Mouse (Mus musculus) embryonic facial prominence, embryonic 12.5 days (tissue): Measurements from ENCODE around the gene Pnpla1. TPM values are rescaled to one million over a fixed set of nuclear protein-coding genes. Genes with fewer than 3 reads are reported as not detected.

ENCODE experiments used
- ATAC-seq: fragments of 200-750 bp; cut with Nextera tagmentation; 2 replicates; pipeline ENCODE4 v1.8.0; 2017; ENCODE audit not compliant: insufficient number of reproducible peaks, insufficient read depth, low FRiP score, low TSS enrichment
- H3K27ac ChIP-seq: fragments of 300-500 bp; sonication (generic); 2 replicates; pipeline ENCODE4 v1.5.1; 2016; ENCODE audit warnings: mild to moderate bottlenecking
- H3K27me3 ChIP-seq: fragments of 300-500 bp; sonication (generic); 2 replicates; pipeline ENCODE4 v1.6.1; 2016; ENCODE audit warnings: mild to moderate bottlenecking, moderate library complexity
- H3K36me3 ChIP-seq: fragments of 300-500 bp; sonication (generic); 2 replicates; pipeline ENCODE4 v1.6.1; 2016; ENCODE audit warnings: mild to moderate bottlenecking
- H3K4me1 ChIP-seq: fragments of 300-500 bp; sonication (generic); 2 replicates; pipeline ENCODE4 v1.6.1; 2016
- H3K4me2 ChIP-seq: fragments of 300-500 bp; sonication (generic); replicated peaks from 2 replicates; pipeline ENCODE4 v1.6.1; 2016; ENCODE audit warnings: mild to moderate bottlenecking, moderate library complexity
- H3K4me3 ChIP-seq: fragments of 300-500 bp; sonication (generic); 2 replicates; pipeline ENCODE4 v1.5.1; 2016; ENCODE audit warnings: mild to moderate bottlenecking
- H3K9ac ChIP-seq: fragments of 300-500 bp; sonication (generic); 2 replicates; pipeline ENCODE4 v1.6.1; 2016; ENCODE audit warnings: mild to moderate bottlenecking, moderate library complexity
- H3K9me3 ChIP-seq: fragments of 300-500 bp; sonication (generic); 2 replicates; pipeline ENCODE4 v1.6.1; 2016; ENCODE audit warnings: mild to moderate bottlenecking, moderate library complexity
- WGBS: fragments of 180-500 bp; shearing (Covaris S2); methylation state at CpG from one replicate; pipeline ENCODE4 v1.1.7; 2016; 5-methylcytosine and 5-hydroxymethylcytosine counted together
- polyA plus RNA-seq: library from polyadenylated mRNA; unstranded; fragments of >200 nt; fragmentation: Nextera tagmentation; extraction: Ambion mirVana; gene quantifications from 2 replicates; pipeline ENCODE4 v1.2.1, GENCODE M21; 2016

Gene Pnpla1
- polyA plus RNA-seq, 1 experiment from 2014 or later = 0.06 TPM

DNA sequence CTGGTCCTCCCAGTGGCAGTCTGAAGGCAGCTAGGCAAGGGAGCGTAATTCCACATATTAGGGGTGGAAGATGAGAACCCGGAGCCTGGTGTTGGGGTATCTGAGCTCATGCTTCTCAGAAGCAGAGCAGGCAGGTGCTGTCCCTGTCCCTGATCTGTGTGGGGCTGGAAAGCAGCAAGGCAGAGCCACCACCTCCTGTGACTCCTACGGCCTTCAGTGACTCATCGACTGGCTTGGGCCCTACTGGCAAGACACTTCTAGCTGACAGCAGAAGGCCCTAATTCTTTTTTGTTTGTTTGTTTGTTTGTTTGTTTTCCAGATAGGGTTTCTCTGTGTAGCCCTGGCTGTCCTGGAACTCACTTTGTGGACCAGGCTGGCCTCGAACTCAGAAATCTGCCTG is 7.7 kb upstream of the Pnpla1 start:
- no peaks in the 10 kb centered on the region for H3K4me1 ChIP-seq
- no peak overlapping the region for H3K4me2 ChIP-seq
- WGBS = 97% methylated on average over 5 of the region's 5 CpGs
- no peaks in the 10 kb centered on the region for H3K9me3 ChIP-seq
- no peaks in the 10 kb centered on the region for H3K27me3 ChIP-seq
- no peak overlapping the region for H3K4me3 ChIP-seq
- no peaks in the 10 kb centered on the region for H3K36me3 ChIP-seq
- H3K9ac ChIP-seq = no peak overlapping the region
- H3K27ac ChIP-seq = no peak overlapping the region
- ATAC-seq = no peak

DNA sequence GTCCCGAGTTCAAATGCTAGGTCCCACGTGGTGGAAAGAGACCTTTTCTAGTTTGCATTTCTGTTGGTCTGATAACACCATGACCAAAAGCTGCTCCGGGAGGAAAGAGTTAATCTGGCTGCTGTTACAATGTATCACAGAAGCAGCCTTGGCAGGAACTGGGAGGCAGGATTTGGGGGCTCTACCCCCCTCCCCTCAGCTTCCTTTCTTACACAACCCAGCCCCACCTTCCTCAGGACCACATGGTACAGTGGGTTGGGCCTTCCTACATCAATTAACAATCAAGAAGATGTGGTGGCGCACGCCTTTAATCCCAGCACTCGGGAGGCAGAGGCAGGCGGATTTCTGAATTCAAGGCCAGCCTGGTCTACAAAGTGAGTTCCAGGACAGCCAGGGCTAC is 3.8 kb upstream of the Pnpla1 start:
- WGBS = 79% methylated on average over 7 of the region's 7 CpGs
- no peak overlapping the region for H3K27ac ChIP-seq
- H3K9ac ChIP-seq = no peak overlapping the region
- H3K9me3 ChIP-seq = peaks cover 11% of the 10 kb centered on the region
- no peak overlapping the region for H3K4me3 ChIP-seq
- no peaks in the 10 kb centered on the region for H3K36me3 ChIP-seq
- no peaks in the 10 kb centered on the region for H3K4me1 ChIP-seq
- H3K4me2 ChIP-seq = no peak overlapping the region
- no peak for ATAC-seq
- no peaks in the 10 kb centered on the region for H3K27me3 ChIP-seq

- H3K36me3 ChIP-seq = no peaks in the 10 kb centered on the region
- no peak overlapping the region for H3K9ac ChIP-seq
- 78% methylated on average over 9 of the region's 9 CpGs for WGBS
- H3K4me2 ChIP-seq = no peak overlapping the region
- no peaks in the 10 kb centered on the region for H3K27me3 ChIP-seq
- ATAC-seq = no peak
- H3K4me1 ChIP-seq = no peaks in the 10 kb centered on the region
- no peak overlapping the region for H3K4me3 ChIP-seq
- H3K9me3 ChIP-seq = peaks cover 11% of the 10 kb centered on the region
- no peak overlapping the region for H3K27ac ChIP-seq
These were observed 2.9 kb upstream of the Pnpla1 start for GRCm38 (mm10) chr17:28855166-28855885.

DNA sequence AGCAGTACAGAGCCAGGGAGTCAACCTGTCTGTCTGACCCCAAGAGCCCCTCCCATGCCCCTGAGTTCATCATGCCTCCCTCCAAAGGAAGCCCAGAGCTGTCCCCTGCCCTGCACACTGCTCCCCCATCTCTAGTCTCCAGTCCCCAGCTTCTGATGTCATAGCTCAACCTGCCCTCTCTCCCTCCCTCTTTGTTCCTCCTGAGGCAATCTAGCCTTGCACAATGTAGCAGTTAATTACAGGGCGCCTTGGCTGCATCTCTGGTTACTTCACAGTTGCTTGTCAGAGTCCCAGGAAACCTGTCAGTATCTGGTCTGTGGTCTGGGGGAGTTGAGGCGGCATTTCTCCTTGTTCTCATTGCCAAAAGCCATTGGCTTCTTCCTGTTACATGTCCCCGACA is 2.2 kb upstream of the Pnpla1 start:
- Histone ChIP-seq H3K27me3 (no peaks in the 10 kb centered on the region), H3K9ac (no peak overlapping the region), H3K36me3 (no peaks in the 10 kb centered on the region), H3K4me1 (no peaks in the 10 kb centered on the region), H3K27ac (no peak overlapping the region), H3K4me2 (no peak overlapping the region), H3K9me3 (peaks cover 11% of the 10 kb centered on the region), H3K4me3 (no peak overlapping the region)
- ATAC-seq = no peak
- 44% methylated on average over 3 of the region's 3 CpGs for WGBS

DNA sequence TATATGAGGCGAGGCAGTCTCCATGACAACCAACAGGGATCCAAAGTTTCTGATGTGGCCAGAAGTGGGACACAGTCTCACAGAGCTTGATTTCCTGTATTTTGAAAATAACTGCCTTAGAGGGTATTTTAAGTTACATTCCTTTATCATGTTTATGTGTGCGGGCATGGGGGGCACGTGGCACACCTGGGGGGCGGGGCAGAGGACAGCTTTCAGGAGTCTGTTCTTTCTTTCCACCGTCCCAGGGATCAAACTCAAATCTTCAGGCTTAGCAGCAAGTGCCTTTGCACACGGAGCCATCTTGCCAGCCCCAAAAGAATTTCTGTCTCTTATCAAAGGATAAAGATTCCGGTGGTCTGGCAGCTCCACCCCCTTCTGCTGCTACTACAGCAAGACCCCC is 5.7 kb downstream of the Pnpla1 start:
- Histone ChIP-seq H3K9me3 (no peaks in the 10 kb centered on the region), H3K4me3 (no peak overlapping the region), H3K27me3 (no peaks in the 10 kb centered on the region), H3K4me1 (no peaks in the 10 kb centered on the region), H3K9ac (no peak overlapping the region), H3K36me3 (no peaks in the 10 kb centered on the region), H3K27ac (no peak overlapping the region), H3K4me2 (no peak overlapping the region)
- no peak for ATAC-seq
- WGBS = 72% methylated on average over 7 of the region's 7 CpGs

DNA sequence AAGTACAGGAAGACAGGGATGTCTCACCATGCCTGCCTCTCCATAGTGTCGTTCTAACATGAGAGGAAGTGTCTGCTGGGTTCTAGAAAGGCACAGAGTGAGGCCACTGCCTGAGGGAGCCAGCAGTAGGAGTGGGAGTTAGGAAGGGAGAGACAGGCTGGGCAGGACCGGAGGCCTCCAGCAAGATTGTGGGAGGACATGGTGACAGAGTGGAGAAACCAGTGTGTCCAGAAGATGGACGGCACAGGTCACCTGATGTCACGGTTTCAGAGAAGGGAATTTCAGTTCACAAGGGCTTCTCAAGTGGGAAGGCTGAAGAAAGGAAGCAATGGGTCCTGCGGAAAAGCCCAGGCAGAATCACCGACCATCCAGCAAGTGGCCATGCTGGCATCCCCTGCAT is 6.3 kb downstream of the Pnpla1 start:
- Histone ChIP-seq H3K36me3 (no peaks in the 10 kb centered on the region), H3K9ac (no peak overlapping the region), H3K9me3 (no peaks in the 10 kb centered on the region), H3K4me3 (no peak overlapping the region), H3K4me2 (no peak overlapping the region), H3K27ac (no peak overlapping the region), H3K27me3 (no peaks in the 10 kb centered on the region), H3K4me1 (no peaks in the 10 kb centered on the region)
- 67% methylated on average over 6 of the region's 6 CpGs for WGBS
- no peak for ATAC-seq

DNA sequence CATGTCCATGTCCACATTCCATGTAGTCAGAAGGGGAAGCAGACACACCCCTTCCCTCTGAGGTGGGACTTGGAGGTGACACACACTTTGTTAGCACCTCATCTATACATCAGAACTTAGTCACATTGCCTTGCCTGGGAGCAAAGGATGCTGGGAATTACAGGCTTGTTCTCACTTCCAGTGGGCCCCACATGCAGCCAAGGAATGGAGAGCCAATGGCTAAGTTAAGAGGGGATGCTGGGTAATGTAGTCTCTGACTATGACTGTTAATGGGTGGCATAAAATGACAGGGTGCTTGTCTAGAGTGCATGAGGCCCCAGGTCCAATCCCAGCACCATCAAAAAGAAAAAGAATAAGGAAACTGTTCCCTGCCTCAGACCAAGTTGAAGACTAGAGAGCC is 8.7 kb downstream of the Pnpla1 start:
- H3K9ac ChIP-seq = no peak overlapping the region
- no peaks in the 10 kb centered on the region for H3K36me3 ChIP-seq
- no peak overlapping the region for H3K4me2 ChIP-seq
- no peak for ATAC-seq
- H3K4me1 ChIP-seq = no peaks in the 10 kb centered on the region
- H3K27ac ChIP-seq = no peak overlapping the region
- no peaks in the 10 kb centered on the region for H3K9me3 ChIP-seq
- H3K4me3 ChIP-seq = no peak overlapping the region
- H3K27me3 ChIP-seq = no peaks in the 10 kb centered on the region

DNA sequence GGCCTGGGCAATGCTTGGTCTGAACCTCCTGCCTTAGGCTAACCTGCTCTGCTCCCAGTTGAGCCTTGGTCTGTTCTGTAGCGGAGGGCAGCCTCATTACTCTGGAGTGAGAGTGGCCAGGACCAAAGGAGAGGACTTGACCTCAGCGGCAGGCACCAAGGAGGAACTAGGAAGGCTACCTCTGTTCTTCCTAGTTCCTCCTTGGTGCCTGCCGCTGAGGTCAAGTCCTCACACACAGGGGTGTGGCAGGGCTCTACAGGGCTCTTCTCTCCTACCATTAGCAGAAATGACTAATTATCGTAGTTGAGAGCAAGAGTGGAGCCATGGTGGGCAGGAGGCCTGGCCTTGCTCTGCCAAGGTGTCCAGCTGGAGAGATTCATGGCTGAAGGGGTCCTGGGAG is 9.2 kb downstream of the Pnpla1 start:
- H3K27ac ChIP-seq = no peak overlapping the region
- no peak overlapping the region for H3K9ac ChIP-seq
- H3K36me3 ChIP-seq = no peaks in the 10 kb centered on the region
- no peak overlapping the region for H3K4me2 ChIP-seq
- H3K4me3 ChIP-seq = no peak overlapping the region
- WGBS = 91% methylated on average over 4 of the region's 4 CpGs
- no peaks in the 10 kb centered on the region for H3K9me3 ChIP-seq
- no peak for ATAC-seq
- no peaks in the 10 kb centered on the region for H3K27me3 ChIP-seq
- H3K4me1 ChIP-seq = no peaks in the 10 kb centered on the region

DNA sequence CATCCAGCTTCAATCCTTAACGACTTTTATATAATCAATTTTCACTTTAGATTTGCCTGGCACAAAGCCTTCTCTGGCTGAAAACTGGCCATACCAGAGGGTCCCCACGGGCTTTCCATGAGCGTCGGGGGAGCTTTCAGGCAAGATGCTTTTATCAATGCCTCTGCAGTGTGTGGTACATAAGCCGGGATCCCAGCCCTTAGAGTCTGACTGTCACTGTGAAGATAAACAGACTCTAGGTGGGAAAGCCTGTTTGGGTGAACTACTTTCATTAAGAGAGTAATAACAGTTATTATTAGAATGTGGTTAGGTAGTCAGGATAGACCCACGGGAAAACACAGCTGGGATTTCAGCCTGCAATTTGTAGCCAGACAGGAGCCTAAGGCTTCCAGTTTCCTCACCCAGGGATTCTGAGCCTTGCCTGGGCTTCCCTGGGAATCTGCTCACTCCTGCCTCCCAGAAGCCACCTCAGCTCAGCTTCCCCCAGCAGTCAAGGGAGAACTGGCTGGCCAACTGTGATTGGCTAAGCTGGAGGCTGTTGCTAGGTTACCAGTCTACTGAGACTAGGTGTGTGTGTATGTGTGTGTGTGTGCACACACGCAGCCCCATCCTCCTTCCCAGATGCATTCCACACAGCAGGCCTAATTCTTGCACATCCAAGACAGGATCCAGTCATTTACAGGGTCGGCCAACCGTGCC is 11.3 kb downstream of the Pnpla1 start:
- no peaks in the 10 kb centered on the region for H3K27me3 ChIP-seq
- no peak overlapping the region for H3K4me3 ChIP-seq
- no peak overlapping the region for H3K9ac ChIP-seq
- H3K4me1 ChIP-seq = no peaks in the 10 kb centered on the region
- no peak for ATAC-seq
- no peaks in the 10 kb centered on the region for H3K9me3 ChIP-seq
- no peaks in the 10 kb centered on the region for H3K36me3 ChIP-seq
- 67% methylated on average over 9 of the region's 9 CpGs for WGBS
- H3K4me2 ChIP-seq = no peak overlapping the region
- H3K27ac ChIP-seq = no peak overlapping the region

- no peak for ATAC-seq
- Histone ChIP-seq H3K4me3 (no peak overlapping the region), H3K9me3 (no peaks in the 10 kb centered on the region), H3K4me2 (no peak overlapping the region), H3K27me3 (no peaks in the 10 kb centered on the region), H3K9ac (no peak overlapping the region), H3K27ac (no peak overlapping the region), H3K4me1 (no peaks in the 10 kb centered on the region; the same call in 1 of the 2 replicates), H3K36me3 (no peaks in the 10 kb centered on the region)
- WGBS = 71% methylated on average over 5 of the region's 5 CpGs
These were observed 12.2 kb downstream of the Pnpla1 start for GRCm38 (mm10) chr17:28870435-28870834.

GRCm38 (mm10) chr17:28871831-28872230 is 13.6 kb downstream of the Pnpla1 start:
- H3K4me1 ChIP-seq = no peaks in the 10 kb centered on the region; the same call in 1 of the 2 replicates
- no peak overlapping the region for H3K9ac ChIP-seq
- H3K36me3 ChIP-seq = no peaks in the 10 kb centered on the region
- ATAC-seq = no peak
- whole genome bisulfite sequencing = 79% methylated on average over 11 of the region's 11 CpGs
- no peaks in the 10 kb centered on the region for H3K27me3 ChIP-seq
- no peak overlapping the region for H3K27ac ChIP-seq
- no peak overlapping the region for H3K4me2 ChIP-seq
- H3K9me3 ChIP-seq = no peaks in the 10 kb centered on the region
- H3K4me3 ChIP-seq = no peak overlapping the region

DNA sequence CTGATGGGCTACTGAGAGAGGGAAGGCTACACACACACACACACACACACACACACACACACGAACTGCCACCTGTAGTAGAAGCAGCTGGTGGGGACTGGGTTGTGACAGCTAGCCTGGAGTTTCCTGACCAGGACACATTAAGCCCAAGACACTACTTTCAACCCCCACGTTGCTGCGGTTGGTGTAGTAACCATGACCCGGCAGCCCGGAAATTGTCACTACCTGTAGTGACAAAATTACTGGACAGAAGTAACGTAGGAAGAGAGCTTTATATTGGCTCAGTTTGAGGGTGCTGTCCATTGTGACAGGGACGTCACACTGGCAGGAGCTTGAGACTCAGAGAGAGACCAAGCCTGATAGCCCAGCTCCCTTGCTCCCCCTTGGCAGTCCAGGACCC is 14.1 kb downstream of the Pnpla1 start:
- 86% methylated on average over 7 of the region's 7 CpGs for WGBS

More for the DNA sequence above, 14.1 kb downstream of the Pnpla1 start:
- no peaks in the 10 kb centered on the region for H3K9me3 ChIP-seq
- no peak overlapping the region for H3K9ac ChIP-seq
- ATAC-seq = no peak
- H3K27me3 ChIP-seq = no peaks in the 10 kb centered on the region
- H3K27ac ChIP-seq = no peak overlapping the region
- H3K4me1 ChIP-seq = no peaks in the 10 kb centered on the region; the same call in 1 of the 2 replicates
- H3K36me3 ChIP-seq = no peaks in the 10 kb centered on the region
- H3K4me3 ChIP-seq = no peak overlapping the region
- H3K4me2 ChIP-seq = no peak overlapping the region
